Mouse (Mus musculus): ENCODE measurements around the gene Trappc12.

The Trappc12 gene

GRCm38 (mm10) chr12:28688996-28689395, 61.3 kb downstream of the Trappc12 start:
- DNase-seq (ENCODE audit: low read depth, low spot score) = no peak

GRCm38 (mm10) chr12:28686199-28686879, 63.9 kb downstream of the Trappc12 start:
- DNase-seq (ENCODE audit: low read depth, low spot score) = no peak

GRCm38 (mm10) chr12:28685771-28686170, 64.5 kb downstream of the Trappc12 start:
- no peak for DNase-seq (ENCODE audit: low read depth, low spot score)

GRCm38 (mm10) chr12:28684674-28685073, 65.6 kb downstream of the Trappc12 start:
- DNase-seq (ENCODE audit: low read depth, low spot score) = peak; percentile 62

GRCm38 (mm10) chr12:28675925-28676209, 74.4 kb downstream of the Trappc12 start:
- no peak for DNase-seq (ENCODE audit: low read depth, low spot score)

GRCm38 (mm10) chr12:28675121-28675924, 74.9 kb downstream of the Trappc12 start, which contains the start of gene Adi1:
Gene Adi1, plus strand, starts transcription at chr12:28675231.
- DNase-seq (ENCODE audit: low read depth, low spot score) = peak; percentile 95

- no peak for DNase-seq (ENCODE audit: low read depth, low spot score)
These were observed 76.1 kb downstream of the Trappc12 start for GRCm38 (mm10) chr12:28674038-28674720.

- no peak for DNase-seq (ENCODE audit: low read depth, low spot score)
These were observed 83.0 kb downstream of the Trappc12 start for GRCm38 (mm10) chr12:28667287-28667686.

GRCm38 (mm10) chr12:28666734-28667133, 83.5 kb downstream of the Trappc12 start:
- no peak for DNase-seq (ENCODE audit: low read depth, low spot score)

GRCm38 (mm10) chr12:28662628-28663027, 87.6 kb downstream of the Trappc12 start:
- DNase-seq (ENCODE audit: low read depth, low spot score) = no peak

- DNase-seq (ENCODE audit: low read depth, low spot score) = peak; percentile 95
These were observed 100.8 kb downstream of the Trappc12 start, which contains the start of gene Rnaseh1 for GRCm38 (mm10) chr12:28649141-28650110. Gene Rnaseh1, plus strand, starts transcription at chr12:28649602.

Data from brain, adult 2 months (tissue).